30 mouse cellular contexts compared by ENCODE assay signal in genomic region chr2:19257255-19257654, GRCm38 (mm10). TPM values are rescaled to one million over a fixed set of nuclear protein-coding genes. Genes with fewer than 3 reads are reported as not detected.
"Had no signal": no experiment of that assay in that cellular context is flagged by ENCODE, and none has a peak within 500 bp of the region (broad histone marks: within the 10 kb centered on the region; RNA-seq: fewer than 3 reads in every experiment).

No protein-coding gene starts in this region.

- H3K9ac ChIP-seq: embryonic facial prominence, embryonic 12.5 days; embryonic facial prominence, embryonic 13.5 days; embryonic facial prominence, embryonic 15.5 days; forebrain, embryonic 12.5 days; forebrain, embryonic 13.5 days; forebrain, embryonic 15.5 days; forebrain, postnatal 0 days had no signal

- H3K4me3 ChIP-seq: embryonic facial prominence, embryonic 10.5 days; embryonic facial prominence, embryonic 12.5 days; embryonic facial prominence, embryonic 13.5 days; embryonic facial prominence, embryonic 15.5 days; erythroblast, embryonic 14.5 days; forebrain, embryonic 10.5 days; forebrain, embryonic 12.5 days; forebrain, embryonic 13.5 days; forebrain, embryonic 15.5 days; gastrocnemius, adult 2 months had no signal

- H3K27ac ChIP-seq: embryonic facial prominence, embryonic 10.5 days; embryonic facial prominence, embryonic 12.5 days; embryonic facial prominence, embryonic 13.5 days; embryonic facial prominence, embryonic 15.5 days; forebrain, embryonic 10.5 days; forebrain, embryonic 12.5 days; forebrain, embryonic 13.5 days; forebrain, embryonic 15.5 days; gastrocnemius, adult 2 months had no signal

- H3K9me3 ChIP-seq: embryonic facial prominence, embryonic 10.5 days; embryonic facial prominence, embryonic 12.5 days; embryonic facial prominence, embryonic 13.5 days; embryonic facial prominence, embryonic 15.5 days; forebrain, embryonic 10.5 days; forebrain, embryonic 12.5 days; forebrain, embryonic 13.5 days; forebrain, embryonic 15.5 days had no signal

- H3K4me1 ChIP-seq: embryonic facial prominence, embryonic 10.5 days; embryonic facial prominence, embryonic 12.5 days; embryonic facial prominence, embryonic 13.5 days; embryonic facial prominence, embryonic 15.5 days; forebrain, embryonic 10.5 days; forebrain, embryonic 12.5 days; forebrain, embryonic 13.5 days; forebrain, embryonic 15.5 days had no signal

- H3K4me2 ChIP-seq: embryonic facial prominence, embryonic 12.5 days; embryonic facial prominence, embryonic 13.5 days; embryonic facial prominence, embryonic 15.5 days; forebrain, embryonic 12.5 days; forebrain, embryonic 13.5 days; forebrain, embryonic 15.5 days had no signal

- H3K27me3 ChIP-seq: embryonic facial prominence, embryonic 12.5 days; embryonic facial prominence, embryonic 13.5 days; embryonic facial prominence, embryonic 15.5 days; forebrain, embryonic 12.5 days; forebrain, embryonic 13.5 days; forebrain, embryonic 15.5 days had no signal

- H3K36me3 ChIP-seq: embryonic facial prominence, embryonic 10.5 days; embryonic facial prominence, embryonic 12.5 days; embryonic facial prominence, embryonic 13.5 days; embryonic facial prominence, embryonic 15.5 days; forebrain, embryonic 10.5 days; forebrain, embryonic 12.5 days; forebrain, embryonic 15.5 days had no signal

- DNase-seq: cerebellum, adult 18-20 months; cerebellum, adult 2 months; cerebellum, adult 8-10 months; cerebellum, adult 9-10 months; cerebellum, adult 9-11 months; cerebellum, postnatal 10 days; cerebellum, postnatal 14 days; cerebellum, postnatal 25 days; cerebellum, postnatal 36 days; embryo, embryonic 11 days; forebrain, postnatal 0 days; gastrocnemius, adult 2 months; gastrocnemius, postnatal 10 days; gastrocnemius, postnatal 14 days; gastrocnemius, postnatal 25 days; gastrocnemius, postnatal 36 days; heart, adult 11 months had no signal

- ATAC-seq: forebrain, embryonic 13.5 days; forebrain, embryonic 14.5 days; forebrain, embryonic 15.5 days; forebrain, embryonic 16.5 days; forebrain, postnatal 0 days had no signal

RNA-seq across cellular contexts. Expression of gene Armc3, which starts 58.2 kb away (rescaled TPM):
- total RNA-seq: gastrocnemius, adult 18-20 months; gastrocnemius, adult 2 months; gastrocnemius, adult 8-10 months; gastrocnemius, postnatal 10 days; gastrocnemius, postnatal 14 days; gastrocnemius, postnatal 25 days; gastrocnemius, postnatal 36 days had no signal
- polyA plus RNA-seq: erythroblast, embryonic 14.5 days had no signal
